Mouse (Mus musculus): ENCODE measurements around the gene Defb5. TPM values are rescaled to one million over a fixed set of nuclear protein-coding genes. Genes with fewer than 3 reads are reported as not detected.
"Not testable (repeated sequence)": the region's sequence is repeated elsewhere in the genome, so short reads cannot be mapped to it uniquely, and the experiment has no call there.

Gene Defb5
- not detected in 2 replicates for polyA plus RNA-seq (2016; fragmentation: Nextera tagmentation; extraction: Ambion mirVana)

DNA sequence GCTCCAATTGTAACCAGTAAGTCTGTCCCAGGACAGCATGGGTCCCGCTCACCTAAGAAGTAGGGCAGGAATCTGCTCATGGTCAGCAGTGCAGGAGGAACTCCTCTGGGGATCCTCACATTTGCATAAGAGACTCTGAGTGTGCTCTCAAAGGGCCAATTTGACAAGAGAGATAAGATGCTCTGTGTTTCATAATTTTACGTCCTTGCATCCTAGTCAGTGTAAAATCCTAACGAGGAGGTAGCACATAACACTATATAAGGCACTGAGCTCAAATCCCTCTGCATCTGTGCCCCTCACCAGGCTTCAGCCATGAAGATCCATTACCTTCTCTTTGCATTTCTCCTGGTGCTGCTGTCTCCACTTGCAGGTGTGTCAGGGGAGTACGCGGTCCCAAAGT, at the start of gene Defb5:
Gene Defb5 (plus strand): TSS at position 301 of the 400 bp plus-strand sequence.
- no peak within 1 kb of the TSS for H3K27ac ChIP-seq
- no peak for ATAC-seq (ENCODE audit: insufficient number of reproducible peaks, insufficient read depth, low FRiP score, low TSS enrichment, low read depth)
- no peak within 1 kb of the TSS for H3K9ac ChIP-seq (replicated peaks)
- no peak within 1 kb of the TSS for H3K4me3 ChIP-seq (replicated peaks)
- H3K27me3 ChIP-seq = no peaks in the 10 kb centered on the region
- no peaks in the 10 kb centered on the region for H3K4me1 ChIP-seq (replicated peaks)
- 89% methylated on average over 5 of the region's 5 CpGs for WGBS
- H3K9me3 ChIP-seq = 0 out of 2 replicates have a peak, but pooled peaks cover 5% of the 10 kb centered on the region
- no peaks in the 10 kb centered on the region for H3K36me3 ChIP-seq
- H3K4me2 ChIP-seq = no peak within 1 kb of the TSS

DNA sequence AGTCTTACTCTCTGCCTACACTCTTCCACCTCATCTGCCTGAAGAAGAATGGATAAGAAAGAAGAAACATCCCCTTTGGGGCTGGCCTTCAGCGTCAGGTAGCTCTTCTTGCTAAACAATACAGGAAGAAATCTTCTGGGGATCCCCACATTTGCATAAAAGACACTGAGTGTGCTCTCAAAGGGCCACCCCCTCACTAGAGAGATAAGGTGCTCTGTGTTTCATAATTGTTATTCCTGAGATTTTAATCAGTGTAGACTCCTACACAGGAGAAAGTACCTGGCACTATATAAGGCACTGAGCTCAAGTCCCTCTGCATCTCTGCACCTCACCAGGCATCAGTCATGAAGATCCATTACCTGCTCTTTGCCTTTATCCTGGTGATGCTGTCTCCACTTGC, 22.2 kb upstream of the Defb5 start, which contains the start of gene Defb6:
Gene Defb6 (plus strand): TSS at position 318 of the 400 bp plus-strand sequence.
- no peak for ATAC-seq (ENCODE audit: insufficient number of reproducible peaks, insufficient read depth, low FRiP score, low TSS enrichment, low read depth)
- Histone ChIP-seq H3K9ac (replicated peaks) (no peak within 1 kb of the TSS), H3K27me3 (no peaks in the 10 kb centered on the region), H3K27ac (no peak within 1 kb of the TSS), H3K9me3 (no peaks in the 10 kb centered on the region), H3K4me3 (replicated peaks) (no peak within 1 kb of the TSS), H3K36me3 (no peaks in the 10 kb centered on the region), H3K4me2 (no peak within 1 kb of the TSS), H3K4me1 (replicated peaks) (no peaks in the 10 kb centered on the region)
- 68% methylated on average over 1 of the region's 1 CpGs for WGBS

DNA sequence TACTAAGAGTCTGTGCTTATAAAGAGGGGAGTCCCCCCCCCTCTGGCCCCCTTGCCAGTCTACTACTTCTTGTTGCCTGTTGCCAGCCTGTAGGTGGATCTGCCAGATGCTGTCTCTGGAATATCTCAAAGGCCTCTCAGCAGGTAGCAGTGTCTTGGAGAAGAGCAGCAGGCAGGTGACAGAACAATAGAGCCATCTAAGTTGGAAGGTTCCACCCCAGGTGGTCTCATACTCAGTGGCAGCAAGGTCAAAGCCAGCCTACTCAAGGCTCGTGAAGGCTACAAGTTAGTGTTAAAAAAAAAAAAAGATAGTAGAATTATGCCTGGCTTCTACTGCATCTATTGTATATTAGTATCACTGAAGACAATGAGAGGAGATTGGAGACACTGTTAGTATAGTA, 9.3 kb upstream of the Defb5 start:
- no peak for ATAC-seq (ENCODE audit: insufficient number of reproducible peaks, insufficient read depth, low FRiP score, low TSS enrichment, low read depth)
- no peaks in the 10 kb centered on the region for H3K36me3 ChIP-seq
- WGBS = 73% methylated on average over 1 of the region's 1 CpGs
- H3K4me2 ChIP-seq = no peak overlapping the region
- 0 out of 2 replicates have a peak, but pooled peaks cover 5% of the 10 kb centered on the region for H3K9me3 ChIP-seq
- no peak overlapping the region for H3K27ac ChIP-seq
- H3K9ac ChIP-seq (replicated peaks) = no peak overlapping the region
- no peak overlapping the region for H3K4me3 ChIP-seq (replicated peaks)
- no peaks in the 10 kb centered on the region for H3K27me3 ChIP-seq
- no peaks in the 10 kb centered on the region for H3K4me1 ChIP-seq (replicated peaks)

DNA sequence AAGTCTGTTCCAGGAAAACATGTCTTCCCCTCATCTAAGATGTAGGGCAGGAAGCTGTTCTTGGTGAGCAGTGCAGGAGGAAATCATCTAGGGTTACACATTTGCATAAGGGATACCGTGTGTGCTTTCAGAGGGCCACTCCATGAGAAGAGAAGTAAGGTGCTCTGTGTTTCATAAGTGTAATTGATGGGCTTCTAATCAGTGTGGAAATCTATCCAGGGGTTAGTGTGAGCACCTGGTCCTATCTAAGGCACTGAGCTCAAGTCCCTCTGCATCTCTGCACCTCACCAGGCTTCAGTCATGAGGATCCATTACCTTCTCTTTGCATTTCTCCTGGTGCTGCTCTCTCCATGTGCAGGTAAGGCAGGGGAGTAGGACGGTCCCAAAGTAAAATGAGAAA, 7.8 kb upstream of the Defb5 start, which contains the start of gene Defb46:
Gene Defb46 (plus strand): TSS at position 301 of the 400 bp plus-strand sequence.
- Histone ChIP-seq H3K4me1 (replicated peaks) (no peaks in the 10 kb centered on the region), H3K9ac (replicated peaks) (no peak within 1 kb of the TSS), H3K27ac (no peak within 1 kb of the TSS), H3K9me3 (0 out of 2 replicates have a peak, but pooled peaks cover 8% of the 10 kb centered on the region), H3K27me3 (no peaks in the 10 kb centered on the region), H3K36me3 (no peaks in the 10 kb centered on the region), H3K4me2 (no peak within 1 kb of the TSS), H3K4me3 (replicated peaks) (no peak within 1 kb of the TSS)
- WGBS = 75% methylated on average over 2 of the region's 2 CpGs
- ATAC-seq (ENCODE audit: insufficient number of reproducible peaks, insufficient read depth, low FRiP score, low TSS enrichment, low read depth) = no peak

DNA sequence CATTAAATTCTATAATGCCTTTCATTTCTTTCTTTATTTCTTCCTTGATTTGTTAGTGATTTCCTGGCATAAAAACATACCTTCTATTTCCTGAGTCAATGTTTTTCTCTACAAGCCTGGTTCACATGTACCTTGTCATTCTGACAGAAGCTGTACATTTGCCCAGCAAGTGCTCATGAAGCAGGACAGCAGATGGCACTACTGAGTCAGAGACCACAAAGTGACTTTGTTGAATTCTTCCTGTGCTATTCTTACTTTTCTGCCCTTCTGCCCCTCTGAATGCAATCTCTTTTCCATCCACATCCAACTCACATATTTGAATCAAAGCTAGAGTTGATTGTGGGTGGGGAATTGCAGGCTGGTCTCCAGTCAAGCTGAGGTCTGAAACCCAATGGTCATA, 10.8 kb downstream of the Defb5 start:
- Histone ChIP-seq H3K4me3 (replicated peaks) (no peak overlapping the region), H3K27ac (no peak overlapping the region), H3K9me3 (0 out of 2 replicates have a peak, but pooled peaks cover 11% of the 10 kb centered on the region), H3K36me3 (no peaks in the 10 kb centered on the region), H3K4me2 (no peak overlapping the region), H3K9ac (replicated peaks) (no peak overlapping the region), H3K4me1 (replicated peaks) (no peaks in the 10 kb centered on the region), H3K27me3 (no peaks in the 10 kb centered on the region)
- no peak for ATAC-seq (ENCODE audit: insufficient number of reproducible peaks, insufficient read depth, low FRiP score, low TSS enrichment, low read depth)

DNA sequence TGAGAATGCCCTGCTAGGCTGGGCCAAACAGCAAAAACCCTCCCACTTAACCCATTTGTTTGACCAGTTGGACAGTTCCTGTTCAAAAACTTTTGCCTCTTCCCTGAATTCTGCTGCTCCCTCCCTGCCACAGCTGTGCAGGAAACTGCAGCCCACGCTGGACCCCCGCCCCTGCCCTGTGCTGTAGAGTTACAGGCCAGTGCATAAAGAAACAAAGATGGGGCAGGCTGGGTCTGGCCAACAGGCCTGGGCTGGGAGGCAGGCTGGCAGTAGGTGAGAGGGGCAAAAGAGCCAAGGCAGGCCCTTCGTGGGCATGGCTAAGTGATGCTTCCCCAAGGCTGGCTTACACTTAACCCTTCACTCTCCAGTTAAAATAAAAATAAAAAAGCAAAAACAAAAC, 12.3 kb downstream of the Defb5 start:
- H3K27ac ChIP-seq = no peak overlapping the region

DNA sequence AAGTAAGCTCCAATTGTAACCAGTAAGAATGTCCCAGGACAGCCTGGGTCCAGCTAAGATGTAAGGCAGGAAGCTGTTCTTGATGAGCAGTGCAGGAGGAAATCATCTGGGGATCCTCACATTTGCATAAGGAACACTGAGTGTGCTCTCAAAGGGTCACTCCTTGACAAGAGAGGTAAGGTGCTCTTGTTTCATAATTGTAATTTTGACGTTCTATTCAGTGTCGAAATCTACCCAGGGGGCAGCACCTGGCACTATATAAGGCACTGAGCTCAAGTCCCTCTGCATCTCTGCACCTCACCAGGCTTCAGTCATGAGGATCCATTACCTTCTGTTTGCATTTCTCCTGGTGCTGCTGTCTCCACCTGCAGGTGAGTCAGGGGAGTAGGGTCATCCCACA, 45.7 kb downstream of the Defb5 start, which contains the start of gene Defb3:
Gene Defb3 (plus strand): TSS at position 301 of the 400 bp plus-strand sequence.
- H3K27ac ChIP-seq; H3K4me1 ChIP-seq (replicated peaks); H3K36me3 ChIP-seq; H3K9ac ChIP-seq (replicated peaks); H3K27me3 ChIP-seq; H3K4me3 ChIP-seq (replicated peaks); ATAC-seq (ENCODE audit: insufficient number of reproducible peaks, insufficient read depth, low FRiP score, low TSS enrichment, low read depth); H3K4me2 ChIP-seq; H3K9me3 ChIP-seq: not testable (repeated sequence)
- WGBS = 52% methylated on average over 2 of the region's 2 CpGs

More for the DNA sequence above, 12.3 kb downstream of the Defb5 start:
- Histone ChIP-seq H3K36me3 (no peaks in the 10 kb centered on the region), H3K4me2 (no peak overlapping the region), H3K9ac (replicated peaks) (no peak overlapping the region), H3K27me3 (no peaks in the 10 kb centered on the region), H3K9me3 (0 out of 2 replicates have a peak, but pooled peaks cover 3% of the 10 kb centered on the region), H3K4me1 (replicated peaks) (no peaks in the 10 kb centered on the region), H3K4me3 (replicated peaks) (no peak overlapping the region)
- no peak for ATAC-seq (ENCODE audit: insufficient number of reproducible peaks, insufficient read depth, low FRiP score, low TSS enrichment, low read depth)
- WGBS = 40% methylated on average over 3 of the region's 3 CpGs

DNA sequence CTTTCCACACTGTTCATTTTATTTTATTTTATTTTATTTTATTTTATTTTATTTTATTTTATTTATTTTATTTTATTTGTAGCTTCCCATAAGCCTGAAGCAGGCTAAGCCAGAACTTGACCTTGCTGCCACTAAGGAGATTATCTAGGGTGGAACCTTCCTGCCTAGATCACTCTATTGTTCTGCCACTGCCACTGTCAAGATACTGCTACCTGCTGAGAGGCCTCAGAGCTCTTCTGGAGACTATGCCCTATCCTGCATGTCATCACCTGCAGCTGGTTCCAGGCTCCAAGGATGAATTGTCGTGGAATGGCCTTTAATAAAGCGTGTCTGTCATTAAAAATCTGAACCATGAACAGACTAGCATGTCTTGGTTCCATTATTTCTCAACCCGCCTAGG, 51.0 kb downstream of the Defb5 start:
- H3K4me3 ChIP-seq (replicated peaks); ATAC-seq (ENCODE audit: insufficient number of reproducible peaks, insufficient read depth, low FRiP score, low TSS enrichment, low read depth); H3K4me1 ChIP-seq (replicated peaks); H3K36me3 ChIP-seq; H3K27me3 ChIP-seq; H3K4me2 ChIP-seq; H3K9me3 ChIP-seq; H3K9ac ChIP-seq (replicated peaks); H3K27ac ChIP-seq: not testable (repeated sequence)
- WGBS = 64% methylated on average over 3 of the region's 3 CpGs

Other genes with a start within 250 kb of the Defb5 start
- not detected in 2 replicates for gene Defb38, start 221.0 kb upstream of the Defb5 start, polyA plus RNA-seq (2016; fragmentation: Nextera tagmentation; extraction: Ambion mirVana)
- not detected in 2 replicates for gene Defb39, start 182.8 kb upstream of the Defb5 start, polyA plus RNA-seq (2016; fragmentation: Nextera tagmentation; extraction: Ambion mirVana)
- not detected in 2 replicates for gene Defb12, start 132.7 kb upstream of the Defb5 start, polyA plus RNA-seq (2016; fragmentation: Nextera tagmentation; extraction: Ambion mirVana)
- not detected in 2 replicates for gene Defb34, start 123.8 kb upstream of the Defb5 start, polyA plus RNA-seq (2016; fragmentation: Nextera tagmentation; extraction: Ambion mirVana)
- gene Gm45826, start 106.8 kb upstream of the Defb5 start, polyA plus RNA-seq (2016; fragmentation: Nextera tagmentation; extraction: Ambion mirVana) = not detected in 2 replicates
- gene Defb14, start 53.2 kb upstream of the Defb5 start, polyA plus RNA-seq (2016; fragmentation: Nextera tagmentation; extraction: Ambion mirVana) = not detected in 2 replicates
- gene Defb4, start 48.9 kb upstream of the Defb5 start, polyA plus RNA-seq (2016; fragmentation: Nextera tagmentation; extraction: Ambion mirVana) = not detected in 2 replicates
- gene Defb6, start 22.1 kb upstream of the Defb5 start, polyA plus RNA-seq (2016; fragmentation: Nextera tagmentation; extraction: Ambion mirVana) = not detected in 2 replicates
- not detected in 2 replicates for gene Defb46, start 7.7 kb upstream of the Defb5 start, polyA plus RNA-seq (2016; fragmentation: Nextera tagmentation; extraction: Ambion mirVana)
- gene Defb3, start 45.8 kb downstream of the Defb5 start, polyA plus RNA-seq (2016; fragmentation: Nextera tagmentation; extraction: Ambion mirVana) = not detected in 2 replicates
- not detected in 2 replicates for gene Defb8, start 200.0 kb downstream of the Defb5 start, polyA plus RNA-seq (2016; fragmentation: Nextera tagmentation; extraction: Ambion mirVana)
- not detected in 2 replicates for gene Defb7, start 247.5 kb downstream of the Defb5 start, polyA plus RNA-seq (2016; fragmentation: Nextera tagmentation; extraction: Ambion mirVana)

All from limb, embryonic 12.5 days (tissue).